Mouse (Mus musculus): ENCODE data around the gene Tcf20. TPM values are rescaled to one million over a fixed set of nuclear protein-coding genes. Genes with fewer than 3 reads are reported as not detected.

The Tcf20 gene
- total RNA-seq, 2 experiments from 2014 or later: 139 to 153 TPM

- DNase-seq (ENCODE audit: low spot score in 2 of 2): no peak
Measured at GRCm38 (mm10) chr15:82995239-82995638, 7.6 kb upstream of the Tcf20 start.

GRCm38 (mm10) chr15:82992911-82993310 lies 5.2 kb upstream of the Tcf20 start:
- DNase-seq (ENCODE audit: low spot score in 2 of 2): no peak

- no peak for DNase-seq (ENCODE audit: low spot score in 2 of 2)
Measured at GRCm38 (mm10) chr15:82992079-82992783, 4.6 kb upstream of the Tcf20 start.

- no peak for DNase-seq (ENCODE audit: low spot score in 2 of 2)
Measured at GRCm38 (mm10) chr15:82989190-82989704, 1.6 kb upstream of the Tcf20 start.

- no peak for DNase-seq (ENCODE audit: low spot score in 2 of 2)
Measured at GRCm38 (mm10) chr15:82987014-82987731, 499 bp downstream of the Tcf20 start.

- DNase-seq (ENCODE audit: low spot score in 2 of 2): no peak
Measured at GRCm38 (mm10) chr15:82984574-82984973, 3.1 kb downstream of the Tcf20 start.

- no peak for DNase-seq (ENCODE audit: low spot score in 2 of 2)
Measured at GRCm38 (mm10) chr15:82984097-82984496, 3.6 kb downstream of the Tcf20 start.

- peak; percentile 66 to 73 for DNase-seq (ENCODE audit: low spot score in 2 of 2)
Measured at GRCm38 (mm10) chr15:82983416-82984026, 4.2 kb downstream of the Tcf20 start.

GRCm38 (mm10) chr15:82982724-82983415 lies 4.8 kb downstream of the Tcf20 start:
- DNase-seq (ENCODE audit: low spot score in 2 of 2): no peak

- no peak for DNase-seq (ENCODE audit: low spot score in 2 of 2)
Measured at GRCm38 (mm10) chr15:82981676-82982520, 5.8 kb downstream of the Tcf20 start.

GRCm38 (mm10) chr15:82979531-82979930 lies 8.1 kb downstream of the Tcf20 start:
- no peak for DNase-seq (ENCODE audit: low spot score in 2 of 2)

GRCm38 (mm10) chr15:82974471-82974870 lies 13.2 kb downstream of the Tcf20 start:
- no peak for DNase-seq (ENCODE audit: low spot score in 2 of 2)

GRCm38 (mm10) chr15:82969206-82969721 lies 18.4 kb downstream of the Tcf20 start:
- DNase-seq (ENCODE audit: low spot score in 2 of 2): no peak

GRCm38 (mm10) chr15:82968449-82968848 lies 19.2 kb downstream of the Tcf20 start:
- peak; percentile 86 to 88 for DNase-seq (ENCODE audit: low spot score in 2 of 2)

GRCm38 (mm10) chr15:82967947-82968346 lies 19.7 kb downstream of the Tcf20 start:
- DNase-seq (ENCODE audit: low spot score in 2 of 2): no peak

GRCm38 (mm10) chr15:82964266-82964825 lies 23.3 kb downstream of the Tcf20 start:
- DNase-seq (ENCODE audit: low spot score in 2 of 2): peak in 1 of 2 experiments; percentile 56

GRCm38 (mm10) chr15:82963556-82964156 lies 24.0 kb downstream of the Tcf20 start:
- peak in 1 of 2 experiments; percentile 56 for DNase-seq (ENCODE audit: low spot score in 2 of 2)

GRCm38 (mm10) chr15:82963090-82963489 lies 24.6 kb downstream of the Tcf20 start:
- DNase-seq (ENCODE audit: low spot score in 2 of 2): no peak

- no peak for DNase-seq (ENCODE audit: low spot score in 2 of 2)
Measured at GRCm38 (mm10) chr15:82962536-82962935, 25.1 kb downstream of the Tcf20 start.
